Mouse (Mus musculus) forebrain, embryonic 15.5 days (tissue): ENCODE data around the gene March8. TPM values are rescaled to one million over a fixed set of nuclear protein-coding genes. Genes with fewer than 3 reads are reported as not detected.

Experiments used
- ATAC-seq: fragments of 200-750 bp; cut with Nextera tagmentation; replicated peaks from 2 replicates; pipeline ENCODE4 v1.8.0; 2017; ENCODE audit warnings: mild to moderate bottlenecking, moderate TSS enrichment, moderate library complexity
- H3K27ac ChIP-seq: fragments of 300-500 bp; sonication (generic); replicated peaks from 2 replicates; pipeline ENCODE4 v1.5.1; 2015; ENCODE audit warnings: mild to moderate bottlenecking, inconsistent platforms
- H3K27me3 ChIP-seq: fragments of 300-500 bp; sonication (generic); 2 replicates; pipeline ENCODE4 v1.6.1; 2015; ENCODE audit warnings: inconsistent platforms
- H3K36me3 ChIP-seq: fragments of 300-500 bp; sonication (generic); 2 replicates; pipeline ENCODE4 v1.6.1; 2015; ENCODE audit warnings: mild to moderate bottlenecking, inconsistent platforms
- H3K4me1 ChIP-seq: fragments of 300-500 bp; sonication (generic); 2 replicates; pipeline ENCODE4 v1.6.1; 2015; ENCODE audit warnings: inconsistent platforms
- H3K4me2 ChIP-seq: fragments of 300-500 bp; sonication (generic); replicated peaks from 2 replicates; pipeline ENCODE4 v1.6.1; 2015; ENCODE audit warnings: mild to moderate bottlenecking, inconsistent platforms
- H3K4me3 ChIP-seq: fragments of 300-500 bp; sonication (generic); 2 replicates; pipeline ENCODE4 v1.5.1; 2015; ENCODE audit warnings: mild to moderate bottlenecking, inconsistent platforms
- H3K9ac ChIP-seq: fragments of 300-500 bp; sonication (generic); replicated peaks from 2 replicates; pipeline ENCODE4 v1.6.1; 2015; ENCODE audit warnings: mild to moderate bottlenecking, inconsistent platforms
- H3K9me3 ChIP-seq: fragments of 300-500 bp; sonication (generic); 2 replicates; pipeline ENCODE4 v1.6.1; 2016; ENCODE audit warnings: inconsistent platforms
- WGBS: fragments of 180-500 bp; shearing (Covaris S2); methylation state at CpG from one replicate; pipeline ENCODE4 v1.1.7; 2015; ENCODE audit warnings: mixed read lengths; 5-methylcytosine and 5-hydroxymethylcytosine counted together
- polyA plus RNA-seq: library from polyadenylated mRNA; unstranded; fragments of >200 nt; fragmentation: Nextera tagmentation; extraction: Ambion mirVana; gene quantifications from 2 replicates; pipeline ENCODE4 v1.2.1, GENCODE M21; 2015

March8 gene
- polyA plus RNA-seq, 1 experiment from 2014 or later: 55.7 TPM

DNA sequence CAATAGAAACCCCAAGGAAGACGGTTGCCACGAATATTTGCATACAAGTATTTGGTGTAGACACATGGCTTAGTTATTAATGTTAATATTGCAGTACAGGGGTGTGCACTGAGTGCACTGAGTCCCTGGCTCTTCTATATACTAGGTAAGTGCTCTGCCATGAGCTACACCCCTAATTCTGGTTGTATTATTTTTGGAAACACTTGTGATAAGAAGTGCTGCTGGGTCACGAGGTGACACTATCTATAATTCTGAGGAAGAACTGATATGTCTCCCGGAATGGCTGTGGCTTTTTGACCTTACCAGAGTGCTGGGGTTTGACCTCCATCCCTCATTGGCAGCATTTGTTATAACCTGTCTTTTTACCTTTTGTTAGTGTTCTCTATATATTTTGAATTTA lies 103.0 kb downstream of the March8 start:
- ATAC-seq: no peak
- WGBS: 95% methylated on average over 4 of the region's 4 CpGs
- H3K9ac ChIP-seq: no peak overlapping the region
- H3K27ac ChIP-seq: no peak overlapping the region
- H3K27me3 ChIP-seq: no peaks in the 10 kb centered on the region
- H3K9me3 ChIP-seq: no peaks in the 10 kb centered on the region
- no peak overlapping the region for H3K4me2 ChIP-seq
- H3K36me3 ChIP-seq: no peaks in the 10 kb centered on the region
- H3K4me3 ChIP-seq: no peak overlapping the region
- H3K4me1 ChIP-seq: no peaks in the 10 kb centered on the region

DNA sequence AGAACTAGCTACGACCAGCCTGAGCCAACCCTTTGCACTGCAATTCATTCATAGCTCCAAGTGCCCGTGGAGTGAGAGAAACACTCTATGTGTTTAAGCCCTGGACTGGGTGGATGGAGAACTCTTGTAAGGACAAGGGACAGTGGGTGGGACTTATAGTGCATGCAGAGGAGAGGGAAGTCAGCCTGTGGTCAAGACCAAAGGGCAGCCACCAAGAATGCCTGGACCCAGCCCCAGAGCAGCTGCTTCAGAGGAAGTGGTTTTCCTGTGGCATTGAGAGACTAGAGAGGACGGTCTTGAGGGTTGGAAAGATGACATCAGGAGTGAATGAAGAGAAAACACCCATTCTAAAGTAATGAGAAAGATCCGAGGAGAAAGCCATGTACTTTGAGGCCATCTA lies 118.0 kb downstream of the March8 start:
- H3K27ac ChIP-seq: no peak overlapping the region
- no peak overlapping the region for H3K4me3 ChIP-seq
- no peak overlapping the region for H3K9ac ChIP-seq
- H3K27me3 ChIP-seq: peaks cover 11% of the 10 kb centered on the region
- peaks cover 3% of the 10 kb centered on the region for H3K4me1 ChIP-seq
- ATAC-seq: no peak
- WGBS: 77% methylated on average over 4 of the region's 4 CpGs
- H3K9me3 ChIP-seq: no peaks in the 10 kb centered on the region
- H3K4me2 ChIP-seq: no peak overlapping the region
- H3K36me3 ChIP-seq: no peaks in the 10 kb centered on the region

DNA sequence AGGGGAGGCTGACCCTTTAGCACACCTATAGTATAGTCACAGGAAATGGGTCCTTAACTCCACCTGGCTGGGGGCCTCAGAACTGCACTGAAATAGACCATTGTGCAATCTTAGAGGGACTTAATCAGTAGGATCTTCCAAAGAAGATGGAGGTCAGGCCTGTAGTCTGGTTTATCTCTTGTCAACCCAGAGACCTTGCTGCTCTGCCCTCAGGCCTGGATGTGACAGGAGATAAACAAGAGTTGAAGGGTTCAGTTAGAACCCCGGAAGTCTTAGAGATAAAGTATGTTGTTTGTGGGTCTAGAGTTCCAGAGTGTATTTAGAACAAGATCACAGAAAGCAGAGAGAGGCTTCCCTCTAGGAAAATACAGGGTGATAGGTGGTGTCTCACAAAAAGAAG lies 118.7 kb downstream of the March8 start:
- Histone ChIP-seq H3K27me3 (peaks cover 17% of the 10 kb centered on the region), H3K36me3 (no peaks in the 10 kb centered on the region), H3K27ac (no peak overlapping the region), H3K4me2 (no peak overlapping the region), H3K9ac (no peak overlapping the region), H3K9me3 (no peaks in the 10 kb centered on the region), H3K4me1 (peaks cover 6% of the 10 kb centered on the region), H3K4me3 (no peak overlapping the region)
- no peak for ATAC-seq
- WGBS: 98% methylated on average over 1 of the region's 1 CpGs

DNA sequence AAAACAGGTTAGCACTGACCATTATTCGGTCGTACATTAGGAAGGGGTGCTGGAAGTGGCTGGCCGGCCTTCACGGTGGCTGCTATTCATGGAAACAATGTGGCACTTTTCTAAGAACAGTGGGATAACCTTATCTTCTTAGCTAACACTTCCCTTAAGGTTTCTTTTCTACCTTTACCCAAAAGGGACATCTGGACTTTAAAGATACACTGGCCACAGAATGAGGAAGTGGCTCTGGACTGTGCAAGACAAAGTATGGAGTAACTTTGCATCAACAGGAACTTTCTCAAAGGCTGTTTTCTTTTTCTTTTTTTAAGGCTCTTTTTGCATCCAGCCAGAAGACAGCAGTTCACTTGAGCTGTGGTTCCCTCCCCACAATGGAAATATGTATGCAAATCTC lies 120.9 kb downstream of the March8 start:
- H3K4me1 ChIP-seq: peaks cover 6% of the 10 kb centered on the region
- no peaks in the 10 kb centered on the region for H3K9me3 ChIP-seq
- no peak overlapping the region for H3K9ac ChIP-seq
- 72% methylated on average over 4 of the region's 4 CpGs for WGBS
- no peak overlapping the region for H3K4me3 ChIP-seq
- H3K4me2 ChIP-seq: no peak overlapping the region
- H3K36me3 ChIP-seq: no peaks in the 10 kb centered on the region
- H3K27me3 ChIP-seq: peaks cover 20% of the 10 kb centered on the region
- ATAC-seq: no peak
- no peak overlapping the region for H3K27ac ChIP-seq

Other genes with a start within 250 kb of the March8 start
- gene Tmcc1, start 144.5 kb upstream of the March8 start, polyA plus RNA-seq: 36.5 and 36.7 TPM in 2 replicates
- gene Washc2, start 130.0 kb upstream of the March8 start, polyA plus RNA-seq: 58.1 and 60.1 TPM in 2 replicates
- 8.1 and 8.3 TPM in 2 replicates for gene Zfand4, start 73.8 kb upstream of the March8 start, polyA plus RNA-seq
- 0.34 and 0.70 TPM in 2 replicates for gene Alox5, start 123.2 kb downstream of the March8 start, polyA plus RNA-seq
- not detected in 2 replicates for gene Olfr211, start 151.1 kb downstream of the March8 start, polyA plus RNA-seq
- not detected in 2 replicates for gene Olfr212, start 168.5 kb downstream of the March8 start, polyA plus RNA-seq
- gene Olfr213, start 200.4 kb downstream of the March8 start, polyA plus RNA-seq: not detected in 2 replicates
- 0.33 and 0.52 TPM in 2 replicates for gene Gm5580, start 213.1 kb downstream of the March8 start, polyA plus RNA-seq
- gene Olfr214, start 216.2 kb downstream of the March8 start, polyA plus RNA-seq: not detected in 2 replicates
- gene Olfr215, start 246.2 kb downstream of the March8 start, polyA plus RNA-seq: not detected in 2 replicates